Mouse (Mus musculus): ENCODE data around the gene Wwc2. TPM values are rescaled to one million over a fixed set of nuclear protein-coding genes. Genes with fewer than 3 reads are reported as not detected.
A peak's percentile ranks its signal among the peaks of the same experiment; 100 is the strongest.
"Not testable (repeated sequence)": the region's sequence is repeated elsewhere in the genome, so short reads cannot be mapped to it uniquely, and the experiment has no call there.

Gene Wwc2
- polyA plus RNA-seq, 1 experiment from 2014 or later: 18.3 TPM

DNA sequence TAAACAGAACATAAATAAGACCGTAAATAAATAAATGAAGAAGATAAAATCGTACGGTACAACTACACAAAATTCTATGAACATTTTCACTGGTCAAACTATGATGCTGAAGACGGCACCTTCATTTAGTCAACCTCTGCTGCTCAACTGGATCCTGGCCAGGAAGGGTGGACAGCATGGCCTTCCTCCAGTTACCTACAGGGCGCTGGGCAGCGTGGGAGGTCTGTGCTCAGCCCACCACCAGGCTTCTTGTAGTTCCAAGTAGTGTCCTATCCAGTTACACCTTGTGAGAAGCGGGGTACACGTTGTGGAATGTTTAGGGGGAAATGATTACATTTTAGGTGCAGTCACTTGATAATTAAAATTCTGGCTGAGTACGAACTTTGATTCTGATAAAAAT, 163.8 kb downstream of the Wwc2 start:
- DNase-seq (ENCODE audit: low spot score) (peak; percentile 64), ATAC-seq (replicated peaks; ENCODE audit: low FRiP score, low read depth) (no peak)
- TF ChIP-seq CTCF (IDR thresholded peaks at IDR 0.05; ENCODE audit: low read depth): no peak
- Histone ChIP-seq H3K27ac (no peak overlapping the region), H3K4me2 (ENCODE audit: low read length) (no peak overlapping the region), H3K9ac (ENCODE audit: low read depth, low read length) (no peak overlapping the region), H3K4me3 (replicated peaks; ENCODE audit: low read depth, low read length) (no peak overlapping the region), H3K27me3 (ENCODE audit: insufficient read depth, low read length) (no peaks in the 10 kb centered on the region), H3K36me3 (ENCODE audit: insufficient read depth, low read length) (peaks cover 31% of the 10 kb centered on the region; the same call in 1 of the 2 replicates), H3K4me1 (replicated peaks; ENCODE audit: insufficient read depth, low read length) (no peaks in the 10 kb centered on the region), H3K9me3 (replicated peaks; ENCODE audit: low read length) (no peaks in the 10 kb centered on the region)
- 59% methylated on average over 9 of the region's 9 CpGs for WGBS

DNA sequence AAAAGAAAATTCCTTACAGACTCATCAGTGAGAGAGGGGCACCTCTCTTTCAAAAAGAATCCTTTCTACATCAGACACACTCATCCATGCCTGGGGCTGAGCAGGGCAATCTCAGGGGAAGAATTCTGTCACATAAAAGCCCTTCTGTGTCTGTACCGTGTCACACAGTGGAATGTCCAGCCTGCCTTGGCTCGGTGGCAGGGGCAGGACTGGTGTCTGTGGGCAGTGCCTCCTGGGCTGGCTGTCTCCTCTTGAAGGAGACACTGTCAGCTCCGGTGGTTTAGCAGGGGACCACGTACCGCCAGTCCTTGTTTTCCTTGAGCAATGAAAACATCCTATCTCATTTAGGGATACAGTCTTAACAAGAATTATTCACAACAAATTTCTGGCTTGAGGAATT, 165.1 kb downstream of the Wwc2 start:
- ATAC-seq (replicated peaks; ENCODE audit: low FRiP score, low read depth): no peak
- no peaks in the 10 kb centered on the region for H3K9me3 ChIP-seq (replicated peaks; ENCODE audit: low read length)
- no peaks in the 10 kb centered on the region for H3K4me1 ChIP-seq (replicated peaks; ENCODE audit: insufficient read depth, low read length)
- 44% methylated on average over 5 of the region's 5 CpGs for WGBS
- H3K9ac ChIP-seq (ENCODE audit: low read depth, low read length): no peak overlapping the region
- no peak overlapping the region for H3K27ac ChIP-seq
- TF ChIP-seq CTCF (IDR thresholded peaks at IDR 0.05; ENCODE audit: low read depth): no peak
- no peaks in the 10 kb centered on the region for H3K27me3 ChIP-seq (ENCODE audit: insufficient read depth, low read length)
- H3K36me3 ChIP-seq (ENCODE audit: insufficient read depth, low read length): peaks cover 21% of the 10 kb centered on the region; the same call in 1 of the 2 replicates
- no peak for DNase-seq (ENCODE audit: low spot score)
- H3K4me3 ChIP-seq (replicated peaks; ENCODE audit: low read depth, low read length): no peak overlapping the region
- no peak overlapping the region for H3K4me2 ChIP-seq (ENCODE audit: low read length)

DNA sequence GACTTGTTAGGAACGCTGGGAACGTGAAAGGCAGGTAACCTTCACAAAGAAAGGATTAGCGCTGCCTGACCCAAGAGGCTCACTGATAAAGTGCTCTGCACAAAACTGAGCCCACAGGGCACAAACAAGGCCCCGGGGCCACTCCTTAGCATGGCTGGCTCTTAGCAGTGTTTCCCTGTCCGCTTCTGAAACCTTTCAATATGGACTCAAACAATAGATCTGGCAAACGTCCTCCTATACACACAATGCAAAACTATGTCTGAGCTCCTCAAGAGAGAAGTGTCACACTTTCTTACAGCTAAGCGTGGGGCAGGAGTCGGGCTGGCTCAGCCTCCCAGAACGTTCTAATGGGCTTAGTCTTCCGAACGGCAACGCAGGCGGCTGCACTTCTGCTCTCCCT, 166.5 kb downstream of the Wwc2 start, which contains the start of gene Cldn22:
Gene Cldn22, plus strand, starts transcription at position 301 of the 400 bp plus-strand sequence.
- H3K9ac ChIP-seq (ENCODE audit: low read depth, low read length): no peak within 1 kb of the TSS
- H3K27ac ChIP-seq: no peak within 1 kb of the TSS
- no peaks in the 10 kb centered on the region for H3K4me1 ChIP-seq (replicated peaks; ENCODE audit: insufficient read depth, low read length)
- WGBS: 76% methylated on average over 13 of the region's 13 CpGs
- no peaks in the 10 kb centered on the region for H3K27me3 ChIP-seq (ENCODE audit: insufficient read depth, low read length)
- H3K4me2 ChIP-seq (ENCODE audit: low read length): no peak within 1 kb of the TSS
- H3K9me3 ChIP-seq (replicated peaks; ENCODE audit: low read length): no peaks in the 10 kb centered on the region
- DNase-seq (ENCODE audit: low spot score) (no peak), ATAC-seq (replicated peaks; ENCODE audit: low FRiP score, low read depth) (no peak)
- no peak within 1 kb of the TSS for H3K4me3 ChIP-seq (replicated peaks; ENCODE audit: low read depth, low read length)
- 0 out of 2 replicates have a peak, but pooled peaks cover 7% of the 10 kb centered on the region for H3K36me3 ChIP-seq (ENCODE audit: insufficient read depth, low read length)
- TF ChIP-seq CTCF (IDR thresholded peaks at IDR 0.05; ENCODE audit: low read depth): no peak

DNA sequence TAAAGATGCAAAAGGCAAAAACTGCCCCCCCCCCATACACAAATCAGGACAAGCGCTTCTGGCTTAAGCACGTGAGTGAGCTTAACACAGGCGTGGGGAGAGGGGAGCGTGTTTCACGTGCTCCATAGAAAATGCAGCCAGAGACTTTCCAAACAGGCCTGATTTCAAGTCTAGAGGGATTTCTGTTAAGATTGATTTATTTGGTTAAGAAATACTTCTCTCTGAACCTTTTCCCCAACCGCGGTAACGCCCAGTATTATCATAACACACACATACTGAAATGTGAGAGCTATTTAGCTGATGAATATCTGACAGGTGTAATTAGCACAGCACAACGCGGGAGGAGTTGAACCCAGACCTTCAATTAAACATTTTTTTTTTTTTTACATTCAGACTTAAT, 166.9 kb downstream of the Wwc2 start:
- H3K27ac ChIP-seq: no peak overlapping the region
- H3K9me3 ChIP-seq (replicated peaks; ENCODE audit: low read length): no peaks in the 10 kb centered on the region
- no peak overlapping the region for H3K4me3 ChIP-seq (replicated peaks; ENCODE audit: low read depth, low read length)
- WGBS: 50% methylated on average over 10 of the region's 10 CpGs
- H3K27me3 ChIP-seq (ENCODE audit: insufficient read depth, low read length): no peaks in the 10 kb centered on the region
- ATAC-seq (replicated peaks; ENCODE audit: low FRiP score, low read depth) (no peak), DNase-seq (ENCODE audit: low spot score) (no peak)
- TF ChIP-seq CTCF (IDR thresholded peaks at IDR 0.05; ENCODE audit: low read depth): no peak
- H3K36me3 ChIP-seq (ENCODE audit: insufficient read depth, low read length): 0 out of 2 replicates have a peak, but pooled peaks cover 5% of the 10 kb centered on the region
- no peak overlapping the region for H3K4me2 ChIP-seq (ENCODE audit: low read length)
- no peak overlapping the region for H3K9ac ChIP-seq (ENCODE audit: low read depth, low read length)
- H3K4me1 ChIP-seq (replicated peaks; ENCODE audit: insufficient read depth, low read length): no peaks in the 10 kb centered on the region

DNA sequence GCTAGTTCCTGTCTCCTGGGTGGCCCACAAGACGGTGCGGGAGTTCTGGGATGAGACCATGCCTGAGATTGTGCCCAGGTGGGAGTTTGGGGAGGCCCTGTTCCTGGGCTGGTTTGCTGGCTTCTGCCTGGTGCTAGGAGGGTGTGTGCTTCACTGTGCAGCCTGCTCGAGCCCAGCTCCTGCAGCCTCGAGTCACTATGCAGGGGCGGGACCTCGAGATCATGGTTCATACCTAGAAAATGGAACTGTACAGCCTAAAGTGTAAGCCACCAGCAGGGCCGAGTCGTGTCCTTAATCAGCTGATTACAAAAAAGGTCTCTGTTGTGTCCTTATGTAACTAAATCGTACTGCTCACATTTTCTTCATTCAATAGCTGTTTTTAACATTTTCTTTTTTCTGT, 168.2 kb downstream of the Wwc2 start:
- DNase-seq (ENCODE audit: low spot score); H3K27ac ChIP-seq; H3K4me3 ChIP-seq (replicated peaks; ENCODE audit: low read depth, low read length); H3K27me3 ChIP-seq (ENCODE audit: insufficient read depth, low read length); H3K9me3 ChIP-seq (replicated peaks; ENCODE audit: low read length); H3K4me1 ChIP-seq (replicated peaks; ENCODE audit: insufficient read depth, low read length); H3K9ac ChIP-seq (ENCODE audit: low read depth, low read length); H3K4me2 ChIP-seq (ENCODE audit: low read length); H3K36me3 ChIP-seq (ENCODE audit: insufficient read depth, low read length): not testable (repeated sequence)
- WGBS: 66% methylated on average over 7 of the region's 9 CpGs
- ATAC-seq (replicated peaks; ENCODE audit: low FRiP score, low read depth): 0 out of 2 replicates have a peak, but pooled peaks have one; percentile 8

DNA sequence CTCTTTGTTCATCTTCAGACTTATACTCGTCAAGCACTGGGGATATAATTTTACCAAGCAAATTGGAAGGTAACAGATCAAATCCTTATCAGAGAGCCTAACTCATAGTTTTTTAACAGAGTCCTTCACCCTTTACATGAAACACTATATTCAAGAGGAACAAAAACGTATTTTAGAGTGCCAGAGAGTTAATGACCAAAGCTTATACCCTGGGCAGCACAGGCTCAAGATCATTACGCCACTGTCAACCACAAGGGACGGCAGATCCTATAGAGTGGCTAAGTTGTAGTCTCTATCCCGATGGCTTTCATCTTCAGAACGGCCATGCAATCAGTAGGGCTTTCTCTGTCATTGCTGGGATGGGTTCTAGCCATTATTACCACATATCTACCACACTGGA, 168.9 kb downstream of the Wwc2 start, which contains the start of gene Cldn24:
Gene Cldn24, plus strand, starts transcription at position 301 of the 400 bp plus-strand sequence.
- Histone ChIP-seq H3K27ac (no peak within 1 kb of the TSS), H3K4me3 (replicated peaks; ENCODE audit: low read depth, low read length) (no peak within 1 kb of the TSS), H3K27me3 (ENCODE audit: insufficient read depth, low read length) (no peaks in the 10 kb centered on the region), H3K9ac (ENCODE audit: low read depth, low read length) (no peak within 1 kb of the TSS), H3K4me2 (ENCODE audit: low read length) (no peak within 1 kb of the TSS), H3K36me3 (ENCODE audit: insufficient read depth, low read length) (no peaks in the 10 kb centered on the region), H3K4me1 (replicated peaks; ENCODE audit: insufficient read depth, low read length) (no peaks in the 10 kb centered on the region), H3K9me3 (replicated peaks; ENCODE audit: low read length) (no peaks in the 10 kb centered on the region)
- no peak for ATAC-seq (replicated peaks; ENCODE audit: low FRiP score, low read depth)
- DNase-seq (ENCODE audit: low spot score): no peak
- no peak for TF ChIP-seq CTCF (IDR thresholded peaks at IDR 0.05; ENCODE audit: low read depth)
- WGBS: 83% methylated on average over 6 of the region's 6 CpGs
